Mouse (Mus musculus) thymus, adult 2 months (tissue): ENCODE data around the gene Tomm40l.

ENCODE experiments used
- CTCF ChIP-seq: fragments of 200-500 bp; IDR thresholded peaks from 2 replicates; pipeline ENCODE4 v1.5.1; 2012; ENCODE audit warnings: mild to moderate bottlenecking, control low read depth, low read length, moderate library complexity, borderline replicate concordance; ENCODE audit not compliant: control insufficient read depth, poor library complexity, insufficient read depth; ENCODE audit errors: extremely low read depth
- POLR2A ChIP-seq: fragments of 200-500 bp; IDR thresholded peaks from 2 replicates; pipeline ENCODE4 v1.6.1; 2012; ENCODE audit warnings: mild to moderate bottlenecking, low read length, control low read depth, moderate library complexity; ENCODE audit not compliant: control insufficient read depth, poor library complexity, insufficient read depth; ENCODE audit errors: extremely low read depth

GRCm38 (mm10) chr1:171190832-171191231 lies 31.5 kb downstream of the Tomm40l start:
- TF ChIP-seq POLR2A (no peak), CTCF (no peak)
